Mouse (Mus musculus) bone marrow macrophage, adult 2 months (primary cell): ENCODE measurements around the gene Uckl1.

Experiments used
- CTCF ChIP-seq: IDR thresholded peaks from 2 replicates; pipeline ENCODE4 v1.5.1; 2012; ENCODE audit warnings: low read depth, mild to moderate bottlenecking, low read length, moderate library complexity
- POLR2A ChIP-seq: IDR thresholded peaks from 2 replicates; pipeline ENCODE4 v1.6.1; 2012; ENCODE audit warnings: mild to moderate bottlenecking, low read depth, low read length, borderline replicate concordance

DNA sequence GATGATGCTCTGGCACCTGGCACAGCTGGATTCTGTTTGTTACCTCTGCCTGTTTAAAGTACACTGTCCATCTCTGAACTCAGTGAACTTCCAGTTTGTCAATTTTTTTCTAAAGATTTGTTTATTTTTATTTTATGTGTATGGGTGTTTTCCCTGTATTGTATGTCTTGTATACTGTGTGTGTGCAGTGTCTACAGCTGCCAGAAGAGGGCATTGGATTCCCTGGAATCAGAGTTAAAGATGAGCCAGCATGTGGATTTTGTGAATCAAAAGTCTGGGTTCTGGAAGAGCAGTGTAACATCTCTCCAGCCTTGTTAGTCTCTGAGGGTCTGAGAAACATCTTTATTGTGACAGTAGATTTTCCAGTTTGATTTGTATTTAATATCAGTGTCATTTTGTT lies 38.7 kb upstream of the Uckl1 start:
- TF ChIP-seq CTCF, result no peak
- no peak for TF ChIP-seq POLR2A
